Mouse (Mus musculus) cortical plate, adult 2 months (tissue): ENCODE data around the gene Myo16.

Experiments
- CTCF ChIP-seq: fragments of 200-500 bp; IDR thresholded peaks from 2 replicates; pipeline ENCODE4 v1.5.1; 2011; ENCODE audit warnings: mild to moderate bottlenecking, control low read depth, low read length; ENCODE audit not compliant: insufficient read depth; ENCODE audit errors: extremely low read depth
- POLR2A ChIP-seq: fragments of 200-500 bp; IDR thresholded peaks from 2 replicates; pipeline ENCODE4 v1.6.1; 2011; ENCODE audit warnings: mild to moderate bottlenecking, low read length, control low read depth; ENCODE audit not compliant: insufficient read depth; ENCODE audit errors: extremely low read depth

DNA sequence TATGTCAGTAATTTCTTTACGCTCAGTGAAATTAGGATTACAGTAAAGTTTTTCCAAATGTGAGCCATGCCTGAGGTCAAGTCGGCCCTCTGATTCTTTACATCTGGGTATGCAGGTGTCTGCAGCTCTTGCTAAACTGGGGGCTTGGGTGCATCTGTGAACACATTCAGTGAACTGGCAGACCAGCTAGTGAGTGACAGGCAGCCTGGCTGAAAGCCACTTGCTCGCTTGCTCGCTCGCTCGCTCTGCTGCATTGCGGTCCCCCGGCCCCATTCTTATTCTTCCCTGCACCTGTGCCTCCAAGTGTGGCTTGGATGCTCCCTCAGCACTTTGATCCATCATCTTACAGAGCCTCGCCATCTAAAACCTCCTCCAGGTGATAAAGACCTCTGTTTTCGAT lies 299.3 kb downstream of the Myo16 start:
- no peak for TF ChIP-seq CTCF
- no peak for TF ChIP-seq POLR2A
